Mouse (Mus musculus): Measurements from ENCODE around the gene 1700017B05Rik. TPM values are rescaled to one million over a fixed set of nuclear protein-coding genes. Genes with fewer than 3 reads are reported as not detected.
"Not testable (repeated sequence)": the region's sequence is repeated elsewhere in the genome, so short reads cannot be mapped to it uniquely, and the experiment has no call there.

The 1700017B05Rik gene
- polyA plus RNA-seq, 1 experiment: 4.6 TPM

DNA sequence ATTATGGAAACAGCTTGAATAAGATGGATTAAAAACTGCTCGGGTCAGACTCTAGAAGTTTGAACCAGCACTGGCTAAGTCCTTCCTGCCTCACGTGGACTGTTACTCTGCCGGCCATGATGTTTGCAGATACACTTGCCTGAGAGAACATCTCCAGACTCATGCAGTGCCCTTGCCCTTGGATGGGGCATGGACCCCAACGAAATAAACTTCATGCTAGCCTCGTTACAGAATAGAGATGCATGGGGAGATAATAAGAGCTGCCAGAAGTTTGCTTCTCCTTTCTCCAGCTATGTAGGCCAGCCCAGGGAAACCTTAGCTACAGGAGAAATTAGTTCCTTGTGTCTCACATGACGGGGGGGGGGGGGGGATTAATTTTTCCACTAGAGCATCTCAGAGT, 47.9 kb downstream of the 1700017B05Rik start:
- DNase-seq (ENCODE audit: low spot score): no peak

DNA sequence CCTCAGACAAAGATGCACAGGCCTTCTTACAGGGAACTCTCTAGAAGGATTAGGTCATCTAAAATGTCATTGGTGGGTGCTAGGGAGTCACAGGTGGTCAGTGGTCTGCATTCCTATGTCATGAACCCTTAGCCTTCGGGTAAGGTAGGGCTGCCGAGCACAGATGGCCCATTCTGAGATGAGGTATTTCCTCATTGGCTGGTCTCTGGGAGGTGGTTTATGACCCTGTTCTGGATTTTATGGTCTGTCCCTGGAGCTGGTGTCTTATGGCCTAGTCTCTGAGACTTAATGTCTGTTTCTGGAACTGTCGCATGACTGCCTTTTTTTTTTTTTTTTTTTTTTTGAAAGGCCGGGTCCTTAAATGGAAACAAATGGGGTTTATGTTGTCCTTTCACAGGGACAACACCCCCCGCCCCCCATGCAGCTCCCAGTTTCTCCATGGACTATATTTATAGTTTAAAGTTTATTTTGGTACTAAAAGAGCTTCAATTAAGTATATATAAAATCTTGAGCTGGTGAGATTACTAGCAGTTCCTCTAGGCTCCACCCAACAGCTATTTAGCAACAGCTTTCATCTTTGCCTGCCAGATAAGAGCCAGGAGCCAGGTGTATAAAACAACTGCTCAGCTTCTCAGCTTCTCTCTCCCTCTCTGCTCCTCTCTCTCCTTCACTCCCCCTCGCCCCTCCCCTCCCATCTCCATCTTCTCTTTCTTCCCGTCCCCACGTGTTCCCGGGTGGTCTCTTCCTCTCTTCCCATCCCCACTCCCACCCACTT, 49.8 kb downstream of the 1700017B05Rik start:
- DNase-seq (ENCODE audit: low spot score): no peak

DNA sequence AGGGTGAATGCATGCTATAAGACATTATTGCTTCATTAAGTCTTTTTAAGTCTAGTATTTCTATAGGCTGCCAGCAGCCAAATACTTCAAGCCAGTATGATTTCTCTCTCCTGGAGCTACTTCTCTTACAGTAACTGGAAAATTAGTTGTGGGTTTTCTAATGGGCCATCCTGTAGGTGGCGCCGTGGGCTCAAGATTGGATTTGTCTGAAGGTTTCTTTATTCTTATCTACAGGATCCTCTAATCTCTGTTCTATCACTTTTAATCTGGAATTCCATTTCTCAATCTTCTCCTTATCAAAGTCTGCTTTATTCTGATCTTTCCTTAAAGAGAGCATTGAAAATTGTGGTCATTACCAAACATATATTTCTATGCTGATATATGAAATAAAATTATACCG, 53.1 kb downstream of the 1700017B05Rik start:
- no peak for DNase-seq (ENCODE audit: low spot score)

- DNase-seq (ENCODE audit: low spot score): no peak
Observed at GRCm38 (mm10) chr9:57206896-57207295, 55.5 kb downstream of the 1700017B05Rik start.

- DNase-seq (ENCODE audit: low spot score): not testable (repeated sequence)
Observed at GRCm38 (mm10) chr9:57203571-57203970, 58.8 kb downstream of the 1700017B05Rik start.

Other genes starting within 250 kb of the 1700017B05Rik start
- gene Sin3a, start 190.6 kb downstream of the 1700017B05Rik start, polyA plus RNA-seq (2012; rRNA removed): 32.3 TPM in 2 replicates
- gene Man2c1, start 131.9 kb downstream of the 1700017B05Rik start, polyA plus RNA-seq (2012; rRNA removed): 124 and 135 TPM in 2 replicates
- 13.0 and 15.3 TPM in 2 replicates for gene Neil1, start 114.3 kb downstream of the 1700017B05Rik start, polyA plus RNA-seq (2012; rRNA removed)
- gene Commd4, start 104.3 kb downstream of the 1700017B05Rik start, polyA plus RNA-seq (2012; rRNA removed): 92.3 and 124 TPM in 2 replicates
- gene Trcg1, start 26.1 kb downstream of the 1700017B05Rik start, polyA plus RNA-seq (2012; rRNA removed): not detected in 2 replicates
- gene Ppcdc, start 177.5 kb upstream of the 1700017B05Rik start, polyA plus RNA-seq (2012; rRNA removed): 47.1 and 75.2 TPM in 2 replicates
- 123 and 150 TPM in 2 replicates for gene Scamp5, start 205.4 kb upstream of the 1700017B05Rik start, polyA plus RNA-seq (2012; rRNA removed)
- gene Rpp25, start 241.4 kb upstream of the 1700017B05Rik start, polyA plus RNA-seq (2012; rRNA removed): 1.7 and 2.8 TPM in 2 replicates